Mouse (Mus musculus) lung, postnatal 14 days (tissue): ENCODE results near the gene Tspan4.

Source experiments
- DNase-seq: peaks from one replicate; pipeline ENCODE4 v3.0.0; 2021

The Tspan4 gene

GRCm38 (mm10) chr7:141461521-141462332 lies 13.3 kb upstream of the Tspan4 start:
- peak; percentile 60 for DNase-seq

- peak; percentile 73 for DNase-seq
Observed at GRCm38 (mm10) chr7:141462333-141462821, 12.7 kb upstream of the Tspan4 start.

- peak; percentile 81 for DNase-seq
Observed at GRCm38 (mm10) chr7:141463824-141464602, 11.0 kb upstream of the Tspan4 start.

GRCm38 (mm10) chr7:141464603-141465201 lies 10.3 kb upstream of the Tspan4 start:
- DNase-seq: no peak

GRCm38 (mm10) chr7:141465388-141466044 lies 9.5 kb upstream of the Tspan4 start:
- DNase-seq: no peak

GRCm38 (mm10) chr7:141466045-141466394 lies 9.0 kb upstream of the Tspan4 start:
- no peak for DNase-seq

GRCm38 (mm10) chr7:141466607-141467148 lies 8.4 kb upstream of the Tspan4 start:
- DNase-seq: no peak

GRCm38 (mm10) chr7:141467230-141468030 lies 7.6 kb upstream of the Tspan4 start, which contains the start of gene Cd151:
Gene Cd151 (plus strand): TSS chr7:141467392.
- DNase-seq: peak; percentile 92

- DNase-seq: no peak
Observed at GRCm38 (mm10) chr7:141468164-141468521, 6.9 kb upstream of the Tspan4 start.

- peak; percentile 75 for DNase-seq
Observed at GRCm38 (mm10) chr7:141468522-141469211, 6.4 kb upstream of the Tspan4 start.

GRCm38 (mm10) chr7:141469352-141469751 lies 5.7 kb upstream of the Tspan4 start:
- no peak for DNase-seq

GRCm38 (mm10) chr7:141469901-141470636 lies 5.0 kb upstream of the Tspan4 start:
- no peak for DNase-seq

- DNase-seq: no peak
Observed at GRCm38 (mm10) chr7:141470637-141470944, 4.4 kb upstream of the Tspan4 start.

GRCm38 (mm10) chr7:141471236-141471635 lies 3.8 kb upstream of the Tspan4 start:
- no peak for DNase-seq

GRCm38 (mm10) chr7:141472226-141472625 lies 2.8 kb upstream of the Tspan4 start:
- no peak for DNase-seq

GRCm38 (mm10) chr7:141472763-141473162 lies 2.3 kb upstream of the Tspan4 start:
- DNase-seq: no peak

GRCm38 (mm10) chr7:141474160-141474559 lies 880 bp upstream of the Tspan4 start:
- DNase-seq: no peak

- no peak for DNase-seq
Observed at GRCm38 (mm10) chr7:141475805-141476158, 742 bp downstream of the Tspan4 start.

GRCm38 (mm10) chr7:141476226-141476980 lies 1.4 kb downstream of the Tspan4 start:
- DNase-seq: peak; percentile 86

- no peak for DNase-seq
Observed at GRCm38 (mm10) chr7:141476981-141477370, 1.9 kb downstream of the Tspan4 start.
